Mouse (Mus musculus): ENCODE results near the gene Gls2. TPM values are rescaled to one million over a fixed set of nuclear protein-coding genes. Genes with fewer than 3 reads are reported as not detected.
"Not testable (repeated sequence)": the region's sequence is repeated elsewhere in the genome, so short reads cannot be mapped to it uniquely, and the experiment has no call there.

The Gls2 gene
- polyA plus RNA-seq, 1 experiment from 2014 or later = 1.7 TPM

DNA sequence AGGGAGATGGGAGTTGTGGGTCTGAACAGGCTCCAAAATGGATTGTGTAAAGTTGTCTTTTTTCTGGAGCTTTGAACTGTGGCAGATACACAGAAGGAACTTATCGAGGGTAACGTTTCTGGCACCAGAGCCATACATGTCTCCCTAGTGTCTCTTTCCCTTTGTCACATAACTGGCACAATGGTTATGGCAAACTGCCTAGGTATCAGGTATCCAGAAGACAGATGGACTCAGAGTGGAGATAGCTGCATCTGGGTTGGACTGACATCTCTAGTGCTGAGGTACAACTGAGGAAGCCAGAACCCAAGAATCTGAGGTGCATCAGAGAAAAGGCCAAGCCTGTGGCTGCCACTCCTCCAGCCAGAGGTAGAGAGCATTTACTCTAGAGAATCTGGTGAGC is 15.9 kb downstream of the Gls2 start:
- whole genome bisulfite sequencing = 87% methylated on average over 2 of the region's 2 CpGs
- Histone ChIP-seq H3K4me3 (replicated peaks; ENCODE audit: low read length) (no peak overlapping the region), H3K9ac (no peak overlapping the region), H3K4me1 (replicated peaks; ENCODE audit: control insufficient read depth, insufficient read depth, low read length) (peaks cover 10% of the 10 kb centered on the region; the same call in 1 of the 2 replicates), H3K9me3 (ENCODE audit: control insufficient read depth, low read length) (no peaks in the 10 kb centered on the region), H3K27ac (no peak overlapping the region), H3K27me3 (ENCODE audit: control insufficient read depth, insufficient read depth, low read length) (0 out of 2 replicates have a peak, but pooled peaks cover 10% of the 10 kb centered on the region), H3K4me2 (replicated peaks) (no peak overlapping the region), H3K36me3 (replicated peaks; ENCODE audit: control insufficient read depth, insufficient read depth) (peaks cover 6% of the 10 kb centered on the region; the same call in 1 of the 2 replicates)
- no peak for DNase-seq (ENCODE audit: low spot score)
- ATAC-seq (ENCODE audit: low FRiP score) = no peak

DNA sequence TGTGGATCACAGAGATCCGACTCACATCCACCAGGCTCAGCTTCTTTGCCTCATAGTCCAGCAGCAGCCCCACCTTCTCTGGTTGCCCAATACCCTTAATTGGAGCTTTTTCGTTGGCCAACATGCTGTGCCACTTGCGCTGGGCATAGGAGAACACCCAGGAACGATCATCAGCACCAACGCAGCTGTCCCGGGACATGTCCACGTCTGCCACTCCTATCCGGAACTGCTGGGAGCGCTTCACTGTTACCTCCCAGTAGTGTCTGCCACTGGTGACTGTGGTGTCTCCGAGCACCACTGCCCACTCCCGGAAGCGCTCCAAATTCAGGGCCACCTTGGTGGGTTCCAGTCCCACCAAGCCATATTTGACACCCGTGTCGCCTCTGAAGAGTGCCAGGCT is 16.7 kb downstream of the Gls2 start:
- no peak for DNase-seq (ENCODE audit: low spot score)
- Histone ChIP-seq H3K9me3 (ENCODE audit: control insufficient read depth, low read length) (no peaks in the 10 kb centered on the region), H3K4me3 (replicated peaks; ENCODE audit: low read length) (peak overlapping the region; percentile 61), H3K27me3 (ENCODE audit: control insufficient read depth, insufficient read depth, low read length) (0 out of 2 replicates have a peak, but pooled peaks cover 10% of the 10 kb centered on the region), H3K27ac (no peak overlapping the region; the same call in 1 of the 2 replicates), H3K36me3 (replicated peaks; ENCODE audit: control insufficient read depth, insufficient read depth) (peaks cover 6% of the 10 kb centered on the region; the same call in 1 of the 2 replicates), H3K9ac (peak overlapping the region; percentile 65), H3K4me2 (replicated peaks) (peak overlapping the region; percentile 83), H3K4me1 (replicated peaks; ENCODE audit: control insufficient read depth, insufficient read depth, low read length) (peaks cover 10% of the 10 kb centered on the region; the same call in 1 of the 2 replicates)
- 38% methylated on average over 14 of the region's 14 CpGs for WGBS
- no peak for ATAC-seq (ENCODE audit: low FRiP score)

DNA sequence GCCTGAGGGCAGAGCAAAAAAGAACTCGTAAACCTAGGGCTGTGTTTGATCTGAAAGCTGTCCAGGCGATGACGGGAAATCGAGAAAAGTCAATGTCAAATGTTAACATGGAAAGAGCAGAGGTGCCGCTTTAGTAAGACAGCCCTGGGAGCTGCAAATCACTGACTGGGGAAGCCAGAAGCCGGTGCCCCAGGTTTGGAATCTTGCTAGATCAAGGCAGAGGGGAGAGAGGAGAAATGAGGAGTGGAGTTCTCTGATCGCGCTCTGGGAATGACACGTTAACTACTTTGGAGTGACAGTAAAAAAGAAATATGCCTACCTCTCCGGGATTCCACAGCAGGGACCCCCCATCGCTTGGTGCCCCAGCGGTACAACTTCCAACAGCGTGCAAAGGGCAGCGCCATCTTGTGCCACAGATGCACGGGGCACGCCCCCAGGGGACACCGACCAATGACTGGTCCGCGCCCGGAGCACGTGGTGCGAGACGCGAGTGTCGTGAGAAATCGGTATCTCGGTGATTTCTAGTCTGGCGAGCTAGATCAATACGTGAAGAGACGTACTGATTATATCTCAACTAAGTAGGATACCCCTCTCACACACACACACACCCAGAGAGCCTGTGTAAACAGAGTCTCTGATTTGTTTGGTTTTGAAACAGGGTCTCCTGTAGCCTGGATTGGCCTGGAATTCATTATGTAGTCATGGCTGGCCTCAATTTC is 17.3 kb downstream of the Gls2 start, which contains the start of gene Spryd4:
TSS of gene Spryd4 (minus strand) at position 418 of the 719 bp plus-strand sequence.
- Histone ChIP-seq H3K27ac (peak within 1 kb of the TSS; percentile 50), H3K36me3 (replicated peaks; ENCODE audit: control insufficient read depth, insufficient read depth) (peaks cover 3% of the 10 kb centered on the region; the same call in 1 of the 2 replicates), H3K27me3 (ENCODE audit: control insufficient read depth, insufficient read depth, low read length) (0 out of 2 replicates have a peak, but pooled peaks cover 10% of the 10 kb centered on the region), H3K9me3 (ENCODE audit: control insufficient read depth, low read length) (no peaks in the 10 kb centered on the region), H3K4me1 (replicated peaks; ENCODE audit: control insufficient read depth, insufficient read depth, low read length) (peaks cover 10% of the 10 kb centered on the region; the same call in 1 of the 2 replicates), H3K4me2 (replicated peaks) (peak within 1 kb of the TSS; percentile 83), H3K9ac (peak within 1 kb of the TSS; percentile 65), H3K4me3 (replicated peaks; ENCODE audit: low read length) (peak within 1 kb of the TSS; percentile 61)
- DNase-seq (ENCODE audit: low spot score) (peak; percentile 93), ATAC-seq (ENCODE audit: low FRiP score) (peak; percentile 94)
- under 1% methylated on average over 30 of the region's 30 CpGs for WGBS

DNA sequence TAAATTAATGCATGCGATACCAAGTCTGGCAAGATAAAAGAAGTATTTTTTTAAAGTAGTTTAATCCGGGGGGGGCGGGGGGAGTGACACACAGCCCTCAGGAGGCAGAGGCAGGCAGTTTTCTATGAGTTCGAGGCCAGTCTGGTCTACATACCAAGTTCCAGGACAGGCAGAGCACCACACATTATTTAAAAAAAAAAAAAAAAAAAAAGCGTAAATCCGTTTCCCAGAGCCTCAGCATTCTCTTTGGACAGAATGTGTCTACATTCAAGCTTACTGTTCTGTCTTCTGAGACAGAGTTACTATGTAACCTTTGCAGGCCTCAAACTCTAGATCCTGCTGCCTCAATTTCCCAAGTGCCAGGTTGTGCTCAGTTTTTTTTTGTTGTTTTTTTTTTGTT is 17.9 kb downstream of the Gls2 start:
- H3K4me1 ChIP-seq (replicated peaks; ENCODE audit: control insufficient read depth, insufficient read depth, low read length) = peaks cover 10% of the 10 kb centered on the region; the same call in 1 of the 2 replicates
- ATAC-seq (ENCODE audit: low FRiP score) (no peak), DNase-seq (ENCODE audit: low spot score) (no peak)
- H3K27me3 ChIP-seq (ENCODE audit: control insufficient read depth, insufficient read depth, low read length) = 0 out of 2 replicates have a peak, but pooled peaks cover 10% of the 10 kb centered on the region
- 52% methylated on average over 6 of the region's 6 CpGs for WGBS
- no peaks in the 10 kb centered on the region for H3K9me3 ChIP-seq (ENCODE audit: control insufficient read depth, low read length)
- peak overlapping the region; percentile 65; the same call in 1 of the 2 replicates for H3K9ac ChIP-seq
- H3K4me2 ChIP-seq (replicated peaks) = peak overlapping the region; percentile 83
- peak overlapping the region; percentile 61 for H3K4me3 ChIP-seq (replicated peaks; ENCODE audit: low read length)
- H3K27ac ChIP-seq = peak overlapping the region; percentile 50; the same call in 1 of the 2 replicates
- H3K36me3 ChIP-seq (replicated peaks; ENCODE audit: control insufficient read depth, insufficient read depth) = no peaks in the 10 kb centered on the region

DNA sequence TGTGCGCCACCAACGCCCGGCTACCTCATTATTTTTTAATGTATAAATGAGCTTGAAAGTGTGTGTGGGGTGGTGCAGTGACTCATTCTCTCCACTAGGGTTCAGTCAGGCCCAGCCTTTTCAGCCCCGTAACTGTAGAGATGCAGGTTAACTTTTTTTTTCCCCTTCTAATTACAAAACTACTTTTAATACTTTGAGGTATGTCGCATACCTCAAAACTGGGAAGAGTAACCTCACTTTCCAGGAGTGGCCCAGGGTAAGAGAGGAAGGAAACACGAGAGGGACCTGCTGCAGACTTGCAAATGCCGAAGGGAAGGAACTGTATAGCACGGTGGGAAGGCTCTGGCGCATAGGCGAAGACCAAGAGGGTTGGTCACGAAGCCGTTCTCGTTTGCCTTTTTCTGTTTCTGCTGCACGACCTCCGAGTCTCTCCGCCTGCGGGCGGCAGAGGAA is 18.6 kb downstream of the Gls2 start:
- Histone ChIP-seq H3K9me3 (ENCODE audit: control insufficient read depth, low read length) (no peaks in the 10 kb centered on the region), H3K4me1 (replicated peaks; ENCODE audit: control insufficient read depth, insufficient read depth, low read length) (peaks cover 10% of the 10 kb centered on the region; the same call in 1 of the 2 replicates), H3K4me3 (replicated peaks; ENCODE audit: low read length) (peak overlapping the region; percentile 7; the same call in 1 of the 2 replicates), H3K27me3 (ENCODE audit: control insufficient read depth, insufficient read depth, low read length) (0 out of 2 replicates have a peak, but pooled peaks cover 10% of the 10 kb centered on the region), H3K36me3 (replicated peaks; ENCODE audit: control insufficient read depth, insufficient read depth) (no peaks in the 10 kb centered on the region), H3K9ac (no peak overlapping the region), H3K27ac (no peak overlapping the region), H3K4me2 (replicated peaks) (peak overlapping the region; percentile 49)
- DNase-seq (ENCODE audit: low spot score) (peak; percentile 71), ATAC-seq (ENCODE audit: low FRiP score) (peak; percentile 39)
- 2% methylated on average over 18 of the region's 18 CpGs for WGBS

DNA sequence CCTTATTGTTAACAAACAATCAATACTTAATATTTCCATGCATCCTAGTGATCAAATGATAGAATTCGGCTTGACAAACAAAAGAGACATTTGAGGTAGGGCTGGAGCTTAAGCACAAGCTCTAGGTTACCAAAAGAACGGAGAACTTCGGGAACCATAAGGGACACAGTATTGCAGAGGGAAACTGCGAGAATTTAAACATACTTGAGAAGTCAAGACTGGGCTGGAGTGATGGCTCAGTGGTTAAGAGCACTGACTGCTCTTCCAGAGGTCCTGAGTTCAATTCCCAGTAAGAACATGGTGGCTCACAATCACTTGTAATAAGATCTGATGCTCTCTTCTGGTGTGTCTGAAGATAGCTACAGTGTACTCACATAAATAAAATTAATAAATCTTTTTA is 19.9 kb downstream of the Gls2 start:
- not testable (repeated sequence) for DNase-seq (ENCODE audit: low spot score); ATAC-seq (ENCODE audit: low FRiP score); H3K4me1 ChIP-seq (replicated peaks; ENCODE audit: control insufficient read depth, insufficient read depth, low read length); H3K36me3 ChIP-seq (replicated peaks; ENCODE audit: control insufficient read depth, insufficient read depth); H3K27ac ChIP-seq; H3K9me3 ChIP-seq (ENCODE audit: control insufficient read depth, low read length); H3K9ac ChIP-seq; H3K4me3 ChIP-seq (replicated peaks; ENCODE audit: low read length); H3K4me2 ChIP-seq (replicated peaks)
- WGBS = 93% methylated on average over 4 of the region's 4 CpGs
- H3K27me3 ChIP-seq (ENCODE audit: control insufficient read depth, insufficient read depth, low read length) = 0 out of 2 replicates have a peak, but pooled peaks cover 10% of the 10 kb centered on the region

DNA sequence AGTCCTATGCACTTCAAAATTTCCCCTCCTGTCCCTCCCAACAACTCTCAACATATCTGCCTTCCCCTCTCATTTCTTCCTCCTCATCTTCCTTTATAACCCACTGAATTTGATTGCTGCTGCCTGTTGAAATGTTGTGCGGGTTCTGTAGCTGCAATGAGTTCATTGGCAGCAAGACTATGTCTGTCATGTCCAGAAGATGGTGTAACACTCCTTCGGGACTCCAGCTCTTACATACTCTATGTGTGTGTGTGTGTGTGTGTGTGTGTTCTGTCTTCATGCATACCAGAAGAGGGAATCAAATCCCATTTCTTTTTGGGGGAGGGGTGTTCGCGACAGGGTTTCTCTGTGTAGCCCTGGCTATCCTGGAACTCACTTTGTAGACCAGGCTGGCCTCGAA is 20.7 kb downstream of the Gls2 start:
- Histone ChIP-seq H3K27ac (no peak overlapping the region), H3K9me3 (ENCODE audit: control insufficient read depth, low read length) (no peaks in the 10 kb centered on the region), H3K36me3 (replicated peaks; ENCODE audit: control insufficient read depth, insufficient read depth) (no peaks in the 10 kb centered on the region), H3K4me2 (replicated peaks) (no peak overlapping the region), H3K9ac (no peak overlapping the region), H3K27me3 (ENCODE audit: control insufficient read depth, insufficient read depth, low read length) (0 out of 2 replicates have a peak, but pooled peaks cover 10% of the 10 kb centered on the region), H3K4me1 (replicated peaks; ENCODE audit: control insufficient read depth, insufficient read depth, low read length) (peaks cover 10% of the 10 kb centered on the region; the same call in 1 of the 2 replicates), H3K4me3 (replicated peaks; ENCODE audit: low read length) (no peak overlapping the region)
- DNase-seq (ENCODE audit: low spot score) = no peak
- ATAC-seq (ENCODE audit: low FRiP score) = no peak
- WGBS = 93% methylated on average over 5 of the region's 5 CpGs

DNA sequence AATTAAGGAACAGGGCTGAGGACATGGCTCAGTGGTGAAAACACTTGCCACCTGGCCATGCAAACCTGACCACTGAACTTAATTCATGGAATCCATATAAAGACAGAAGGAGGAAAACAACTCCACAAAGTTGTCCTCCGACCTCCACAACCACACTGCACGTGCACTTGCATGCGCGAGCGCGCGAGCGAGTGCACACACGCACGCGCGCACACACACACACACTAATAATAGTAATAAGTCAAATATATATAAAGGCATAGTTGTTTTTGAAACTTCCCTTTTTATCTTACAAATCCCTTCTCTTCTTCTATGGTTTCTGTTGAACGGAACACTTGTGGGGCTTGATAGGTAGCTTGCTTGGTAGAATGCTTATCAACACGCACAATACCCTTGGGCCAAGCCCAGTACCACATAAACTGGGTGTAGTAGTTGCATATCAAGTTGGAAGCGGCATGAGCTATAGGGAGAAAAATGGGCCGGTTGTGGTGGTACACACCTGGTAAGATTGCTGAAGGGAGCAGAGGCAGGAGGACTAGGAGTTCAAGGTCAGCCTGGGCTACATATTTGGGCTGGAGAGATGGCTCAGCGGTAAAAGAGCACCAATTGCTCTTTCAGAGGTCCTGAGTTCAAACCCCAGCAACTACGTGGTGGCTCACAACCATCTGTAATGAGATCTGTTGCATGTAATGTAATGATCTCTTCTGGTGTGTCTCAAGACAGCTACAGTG is 24.3 kb downstream of the Gls2 start:
- Histone ChIP-seq H3K4me2 (replicated peaks) (no peak overlapping the region), H3K27ac (no peak overlapping the region), H3K9me3 (ENCODE audit: control insufficient read depth, low read length) (no peaks in the 10 kb centered on the region), H3K9ac (no peak overlapping the region), H3K27me3 (ENCODE audit: control insufficient read depth, insufficient read depth, low read length) (0 out of 2 replicates have a peak, but pooled peaks cover 10% of the 10 kb centered on the region), H3K4me1 (replicated peaks; ENCODE audit: control insufficient read depth, insufficient read depth, low read length) (no peaks in the 10 kb centered on the region), H3K36me3 (replicated peaks; ENCODE audit: control insufficient read depth, insufficient read depth) (no peaks in the 10 kb centered on the region), H3K4me3 (replicated peaks; ENCODE audit: low read length) (no peak overlapping the region)
- no peak for DNase-seq (ENCODE audit: low spot score)
- ATAC-seq (ENCODE audit: low FRiP score) = no peak
- WGBS = 95% methylated on average over 18 of the region's 18 CpGs

Data from hindbrain, embryonic 14.5 days (tissue).